Mouse (Mus musculus) CH12.LX (cell line): Measurements from ENCODE around the gene Col16a1.

ENCODE experiments used
- CTCF ChIP-seq, 2 experiments: IDR thresholded peaks in 1 of 2; conservative IDR thresholded peaks in 1 of 2; 2 replicates each; pipeline ENCODE4 v1.5.1; 2011 to 2012; ENCODE audit warnings: low read depth in 2 of 2, low read length in 2 of 2, improper control_type of control experiment in 1 of 2, inconsistent platforms in 1 of 2, mild to moderate bottlenecking in 1 of 2, moderate library complexity in 1 of 2
- EP300 ChIP-seq: IDR thresholded peaks from 2 replicates; pipeline ENCODE4 v1.6.1; 2011; ENCODE audit warnings: low read length, improper control_type of control experiment
- ETS1 ChIP-seq: conservative IDR thresholded peaks from 2 replicates; pipeline ENCODE4 v1.6.1; 2012; ENCODE audit warnings: low read depth, mild to moderate bottlenecking, inconsistent platforms, low read length, improper control_type of control experiment, moderate library complexity
- HCFC1 ChIP-seq: IDR thresholded peaks from 2 replicates; pipeline ENCODE4 v1.6.1; 2012; ENCODE audit warnings: low read depth, mild to moderate bottlenecking, inconsistent platforms, low read length, improper control_type of control experiment
- MAX ChIP-seq: IDR thresholded peaks from 2 replicates; pipeline ENCODE4 v1.6.1; 2011; ENCODE audit warnings: low read length, improper control_type of control experiment
- POLR2A ChIP-seq: IDR thresholded peaks from 2 replicates; pipeline ENCODE4 v1.6.1; 2011; ENCODE audit warnings: low read depth, mild to moderate bottlenecking, improper control_type of control experiment, low read length
- POLR2AphosphoS2 ChIP-seq: IDR thresholded peaks from 2 replicates; pipeline ENCODE4 v1.6.1; 2011; ENCODE audit warnings: low read depth, low read length, improper control_type of control experiment

- TF ChIP-seq HCFC1 (no peak), CTCF (conservative IDR thresholded peaks at IDR 0.05 in 1 of 2, IDR thresholded peaks at IDR 0.05 in 1 of 2; ENCODE audit: low read depth in 2 of 2, low read length in 2 of 2) (no peak), ETS1 (no peak), POLR2AphosphoS2 (no peak), MAX (no peak), EP300 (no peak), POLR2A (no peak)
Measured at GRCm38 (mm10) chr4:130112299-130112698, 64.7 kb downstream of the Col16a1 start.
